Mouse (Mus musculus) cerebellum, postnatal 25 days (tissue): ENCODE measurements around the gene 1700024B05Rik.
"Not testable (repeated sequence)": the region's sequence is repeated elsewhere in the genome, so short reads cannot be mapped to it uniquely, and the experiment has no call there.

Experiments
- DNase-seq, 2 experiments: peaks; one replicate each; pipeline ENCODE4 v3.0.0; 2021; ENCODE audit warnings: mixed read lengths in 2 of 2

The 1700024B05Rik gene

GRCm38 (mm10) chr14:41943695-41944094, at the start of gene 1700024B05Rik:
Gene 1700024B05Rik (plus strand): TSS chr14:41943995.
- not testable (repeated sequence) for DNase-seq

GRCm38 (mm10) chr14:41907190-41907589, 36.6 kb upstream of the 1700024B05Rik start, which contains the start of gene Gm7980:
Gene Gm7980 (minus strand): TSS chr14:41907290.
- not testable (repeated sequence) for DNase-seq

GRCm38 (mm10) chr14:41924649-41925048, 19.1 kb upstream of the 1700024B05Rik start, which contains the start of gene 1700049E17Rik1:
Gene 1700049E17Rik1 (plus strand): TSS chr14:41924949.
- DNase-seq: not testable (repeated sequence)

DNA sequence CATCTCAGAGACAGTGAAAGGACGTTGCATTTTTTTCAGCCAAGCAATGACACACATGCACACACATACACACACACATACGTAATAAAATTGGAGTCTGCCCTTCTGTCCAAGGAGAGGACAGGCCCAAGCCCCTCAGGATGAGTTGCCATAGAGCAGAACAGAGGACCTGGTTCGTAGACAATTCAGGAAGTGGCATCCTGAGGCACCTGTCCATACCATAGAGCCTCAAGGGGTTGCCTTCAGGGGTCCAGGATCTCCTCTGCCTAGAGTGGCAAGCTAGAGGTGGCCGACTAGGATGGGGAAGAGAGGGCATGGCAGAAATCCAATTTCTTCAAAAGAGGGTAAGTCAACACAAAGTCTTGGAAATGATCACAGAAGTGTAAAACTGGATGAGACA, 20.3 kb downstream of the 1700024B05Rik start:
- DNase-seq: not testable (repeated sequence)

DNA sequence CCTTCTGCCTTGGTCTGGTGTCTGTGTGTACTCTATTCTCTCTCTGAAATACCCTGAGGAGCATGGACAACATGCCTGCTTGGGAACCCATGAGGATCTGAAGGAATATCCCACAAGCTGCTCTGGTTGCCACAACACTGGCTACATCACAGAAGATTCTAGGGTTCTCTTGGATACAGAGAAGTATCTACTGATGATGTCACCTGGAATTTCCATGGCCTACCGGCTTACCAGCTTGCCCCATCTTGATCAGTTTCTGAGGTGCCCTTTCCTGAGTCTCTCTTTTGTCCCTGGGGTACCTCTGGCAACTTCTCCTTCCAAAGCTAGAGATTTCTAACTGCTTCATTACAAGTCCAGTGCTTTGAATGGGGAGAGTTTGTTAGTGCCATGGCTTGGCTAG, 24.0 kb downstream of the 1700024B05Rik start, which contains the start of gene Gm6401:
Gm6401 (minus strand) TSS at position 101 of the 400 bp plus-strand sequence.
- DNase-seq: not testable (repeated sequence)

DNA sequence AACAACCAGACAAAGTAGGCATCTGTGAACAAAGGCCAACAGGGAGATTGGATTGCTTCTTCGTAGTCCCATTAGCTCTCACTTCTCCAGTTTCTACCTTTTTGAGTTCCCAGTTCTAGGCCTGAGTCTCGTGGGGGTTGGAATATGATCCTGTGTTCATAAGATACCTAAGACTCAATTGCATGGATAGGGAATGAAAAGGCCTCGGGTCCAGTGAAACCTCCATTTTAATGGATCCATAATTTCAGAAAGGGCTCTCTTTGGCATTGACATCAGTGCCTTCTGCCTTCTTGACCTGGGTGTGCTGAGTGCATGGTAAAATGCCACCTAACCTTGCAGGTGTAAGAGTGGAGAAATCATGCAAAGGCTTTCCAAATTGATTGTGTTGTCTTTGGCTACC, 24.8 kb downstream of the 1700024B05Rik start:
- DNase-seq: not testable (repeated sequence)

GRCm38 (mm10) chr14:41983225-41983624, 39.4 kb downstream of the 1700024B05Rik start, which contains the start of gene Gm3543:
Gene Gm3543 (minus strand): TSS chr14:41983325.
- DNase-seq: not testable (repeated sequence)
